Mouse (Mus musculus): ENCODE data around the gene Josd2.

Josd2 gene

GRCm38 (mm10) chr7:44472558-44472885 is 4.7 kb downstream of the Josd2 start:
- no peak for DNase-seq (ENCODE audit: low spot score)

GRCm38 (mm10) chr7:44472961-44473646 is 5.3 kb downstream of the Josd2 start:
- DNase-seq (ENCODE audit: low spot score), result no peak

GRCm38 (mm10) chr7:44474419-44474818 is 6.6 kb downstream of the Josd2 start:
- peak; percentile 90 for DNase-seq (ENCODE audit: low spot score)

GRCm38 (mm10) chr7:44475046-44475614 is 7.3 kb downstream of the Josd2 start:
- peak; percentile 32 for DNase-seq (ENCODE audit: low spot score)

- no peak for DNase-seq (ENCODE audit: low spot score)
These were observed 15.2 kb downstream of the Josd2 start for GRCm38 (mm10) chr7:44482836-44483435.

GRCm38 (mm10) chr7:44484109-44484508 is 16.3 kb downstream of the Josd2 start:
- DNase-seq (ENCODE audit: low spot score), result no peak

- DNase-seq (ENCODE audit: low spot score), result peak; percentile 87
These were observed 17.2 kb downstream of the Josd2 start for GRCm38 (mm10) chr7:44484841-44485571.

GRCm38 (mm10) chr7:44485572-44486195 is 17.9 kb downstream of the Josd2 start:
- DNase-seq (ENCODE audit: low spot score), result peak; percentile 5

GRCm38 (mm10) chr7:44486927-44487575 is 19.3 kb downstream of the Josd2 start:
- peak; percentile 41 for DNase-seq (ENCODE audit: low spot score)

- no peak for DNase-seq (ENCODE audit: low spot score)
These were observed 20.2 kb downstream of the Josd2 start for GRCm38 (mm10) chr7:44487936-44488335.

GRCm38 (mm10) chr7:44488545-44488944 is 20.8 kb downstream of the Josd2 start:
- DNase-seq (ENCODE audit: low spot score), result no peak

GRCm38 (mm10) chr7:44490281-44490680 is 22.5 kb downstream of the Josd2 start:
- DNase-seq (ENCODE audit: low spot score), result no peak

- DNase-seq (ENCODE audit: low spot score), result no peak
These were observed 23.6 kb downstream of the Josd2 start for GRCm38 (mm10) chr7:44491391-44491790.

- DNase-seq (ENCODE audit: low spot score), result no peak
These were observed 24.5 kb downstream of the Josd2 start for GRCm38 (mm10) chr7:44492166-44492826.

GRCm38 (mm10) chr7:44494681-44495080 is 26.9 kb downstream of the Josd2 start:
- DNase-seq (ENCODE audit: low spot score), result no peak

- no peak for DNase-seq (ENCODE audit: low spot score)
These were observed 27.3 kb downstream of the Josd2 start for GRCm38 (mm10) chr7:44495086-44495485.

GRCm38 (mm10) chr7:44495992-44496770 is 28.4 kb downstream of the Josd2 start, which contains the start of the genes Emc10 and Fam71e1:
TSS of gene Emc10 (minus strand) at chr7:44496529.
TSS of gene Fam71e1 (plus strand) at chr7:44496581.
- peak; percentile 98 for DNase-seq (ENCODE audit: low spot score)

- no peak for DNase-seq (ENCODE audit: low spot score)
These were observed 29.0 kb downstream of the Josd2 start for GRCm38 (mm10) chr7:44496771-44497109.

GRCm38 (mm10) chr7:44497361-44498055 is 29.7 kb downstream of the Josd2 start:
- no peak for DNase-seq (ENCODE audit: low spot score)

- DNase-seq (ENCODE audit: low spot score), result no peak
These were observed 31.1 kb downstream of the Josd2 start for GRCm38 (mm10) chr7:44498922-44499321.

Data from layer of hippocampus, adult 11-12 months (tissue).